Mouse (Mus musculus): ENCODE data around the gene Prkag2.

The Prkag2 gene

DNA sequence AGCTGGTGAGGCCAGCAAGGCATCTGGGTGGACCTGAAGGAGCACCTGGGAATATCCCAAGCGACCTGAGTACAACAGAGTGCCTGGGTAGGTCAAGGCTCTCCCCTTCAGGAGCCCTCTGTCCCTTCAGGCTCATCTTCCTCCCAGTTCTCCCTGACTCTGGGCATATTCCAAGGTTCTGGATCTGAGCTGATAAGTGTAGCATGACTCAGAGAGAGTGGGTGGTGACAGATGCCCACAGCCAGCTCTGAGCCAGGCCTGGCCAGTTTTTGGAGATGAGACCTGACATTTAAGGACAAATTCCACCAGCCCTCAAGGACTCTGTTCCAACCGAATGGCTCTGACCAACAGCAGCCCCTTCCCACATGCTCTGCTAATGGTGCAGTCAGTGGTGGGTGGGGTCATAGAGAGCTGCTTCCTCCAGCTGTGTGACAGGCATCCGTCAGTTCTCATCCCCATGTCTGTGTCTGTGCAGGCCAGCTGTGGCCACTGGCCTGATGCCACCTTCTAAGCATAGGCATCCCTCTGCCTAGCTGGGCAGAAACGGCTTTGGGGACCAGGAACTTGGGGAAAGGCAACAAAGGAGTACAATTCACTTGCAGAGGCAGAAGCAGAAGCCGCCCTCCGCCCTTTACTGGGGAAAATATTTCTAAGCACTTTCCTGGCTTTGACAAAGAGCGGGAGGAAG lies 46.3 kb downstream of the Prkag2 start:
- in situ Hi-C loops (cut with MboI; ENCODE audit: unreplicated experiment in 2 of 2) = no loop called here

DNA sequence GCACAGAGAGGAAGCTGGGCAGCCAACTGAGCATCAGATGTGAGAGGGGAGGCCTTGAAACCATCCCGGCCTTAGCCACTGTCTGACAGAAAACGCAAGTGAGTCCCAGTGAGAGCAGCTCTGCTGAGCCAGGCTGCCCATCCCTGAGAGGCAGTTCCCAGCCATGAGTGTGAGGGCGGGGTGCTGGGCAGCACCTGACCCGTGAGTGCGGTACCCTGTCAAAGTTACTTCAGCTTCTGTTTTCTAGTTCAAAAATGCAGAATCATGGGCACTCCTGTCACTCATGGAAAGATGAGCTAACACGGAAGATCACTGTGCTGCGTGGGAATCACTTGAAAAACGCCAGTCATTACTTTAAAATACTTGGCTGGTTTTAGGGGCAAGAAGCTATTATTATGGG lies 49.6 kb downstream of the Prkag2 start:
- in situ Hi-C loops (cut with MboI; ENCODE audit: unreplicated experiment in 2 of 2) = no loop called here

DNA sequence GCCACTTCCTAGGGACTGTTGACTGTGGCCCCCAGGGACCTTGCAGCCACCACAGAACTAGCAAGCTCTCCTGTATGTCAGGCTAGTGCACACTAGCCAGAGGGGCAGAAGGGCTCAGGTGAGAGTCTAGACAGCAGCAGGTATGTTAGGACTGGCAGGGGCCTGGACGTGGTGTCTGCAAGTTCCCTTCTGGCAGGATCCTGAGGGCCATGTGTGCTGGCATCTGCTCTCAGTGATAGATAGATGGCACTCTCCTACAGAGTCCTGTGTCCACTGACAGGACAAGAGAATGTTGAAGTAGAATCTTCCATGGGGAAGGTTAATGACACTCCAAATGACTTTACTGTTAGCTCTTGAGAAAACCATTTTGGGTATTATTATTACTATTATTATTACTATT lies 52.8 kb downstream of the Prkag2 start:
- in situ Hi-C loops (cut with MboI; ENCODE audit: unreplicated experiment in 2 of 2) = no loop called here

DNA sequence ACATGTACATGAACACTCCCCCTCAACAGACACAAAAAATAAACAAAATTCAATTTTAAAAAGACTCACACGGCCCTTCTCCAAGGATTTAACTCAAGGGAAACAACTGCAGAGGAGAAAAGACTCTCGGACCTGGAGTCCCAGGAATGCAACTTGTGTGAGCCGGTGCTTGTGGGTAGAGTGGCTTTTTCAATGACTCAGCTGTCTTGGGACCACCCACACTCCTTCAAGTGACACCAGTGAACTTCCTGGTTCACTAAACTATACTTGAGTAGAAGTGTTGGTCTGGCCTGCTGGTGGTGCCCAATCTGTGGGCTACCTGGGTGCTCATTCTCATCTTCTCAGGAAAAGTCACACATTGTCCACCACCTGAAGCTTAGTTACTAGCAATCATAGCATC lies 53.7 kb downstream of the Prkag2 start:
- in situ Hi-C loops (cut with MboI; ENCODE audit: unreplicated experiment in 2 of 2) = no loop called here

DNA sequence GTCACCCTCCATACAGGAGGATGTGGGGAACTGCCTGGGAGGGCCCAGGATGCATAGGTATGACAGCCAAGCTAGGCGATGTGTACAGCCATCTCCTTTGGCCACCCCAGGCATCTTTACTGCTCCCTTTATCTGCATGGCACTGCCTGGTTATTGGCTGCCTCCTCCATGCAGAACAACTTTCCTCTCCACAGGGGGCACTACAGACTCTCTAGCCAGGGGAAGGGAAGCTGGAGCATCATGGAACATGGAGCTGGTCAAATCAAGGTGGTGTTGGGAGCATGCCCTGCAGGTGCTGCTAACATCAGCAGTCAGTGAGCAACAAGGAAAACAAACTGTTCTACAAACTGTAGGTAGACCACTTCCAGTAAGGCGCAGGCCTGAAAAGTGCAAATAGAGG lies 56.4 kb downstream of the Prkag2 start:
- in situ Hi-C loops (cut with MboI; ENCODE audit: unreplicated experiment in 2 of 2) = no loop called here

DNA sequence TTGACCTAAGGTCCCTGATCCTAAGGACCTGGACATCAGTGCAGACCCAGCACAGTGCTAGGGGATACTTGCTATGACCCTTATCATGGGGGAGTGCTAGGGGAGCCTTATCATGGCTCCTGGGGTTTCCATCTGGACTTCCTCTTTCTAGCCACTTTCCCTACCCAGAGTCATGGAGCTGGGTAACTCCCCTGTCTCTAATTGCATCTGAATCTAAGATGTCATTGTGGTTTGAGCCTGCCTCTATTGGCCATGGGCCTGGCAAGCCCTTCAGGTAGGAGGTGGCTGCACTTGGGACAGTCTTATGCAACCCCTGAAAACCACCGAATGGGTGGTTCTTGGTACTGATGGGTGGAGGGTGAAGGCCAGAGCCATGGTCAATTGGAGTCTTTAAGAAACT lies 58.5 kb downstream of the Prkag2 start:
- in situ Hi-C loops (cut with MboI; ENCODE audit: unreplicated experiment in 2 of 2) = no loop called here

DNA sequence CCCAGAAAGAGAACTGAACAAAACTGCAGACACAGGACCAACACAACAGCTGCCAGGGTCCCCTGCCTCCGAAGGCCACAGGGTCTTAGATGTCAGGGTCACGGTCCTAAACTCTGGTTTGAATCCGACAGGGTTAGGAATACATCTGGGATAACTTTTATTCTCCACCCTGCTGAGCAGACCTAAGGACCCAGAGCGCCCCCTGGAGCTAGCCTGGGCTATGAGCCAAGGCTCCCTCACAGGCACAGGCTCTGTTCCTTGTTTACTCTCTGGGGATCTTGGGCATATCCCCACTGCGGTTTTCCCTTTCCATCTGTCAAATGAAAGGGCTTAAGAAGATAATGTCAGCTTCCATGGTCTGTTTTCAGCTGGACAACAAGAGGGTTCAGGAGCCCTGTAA lies 59.1 kb downstream of the Prkag2 start:
- in situ Hi-C loops (cut with MboI; ENCODE audit: unreplicated experiment in 2 of 2) = no loop called here

DNA sequence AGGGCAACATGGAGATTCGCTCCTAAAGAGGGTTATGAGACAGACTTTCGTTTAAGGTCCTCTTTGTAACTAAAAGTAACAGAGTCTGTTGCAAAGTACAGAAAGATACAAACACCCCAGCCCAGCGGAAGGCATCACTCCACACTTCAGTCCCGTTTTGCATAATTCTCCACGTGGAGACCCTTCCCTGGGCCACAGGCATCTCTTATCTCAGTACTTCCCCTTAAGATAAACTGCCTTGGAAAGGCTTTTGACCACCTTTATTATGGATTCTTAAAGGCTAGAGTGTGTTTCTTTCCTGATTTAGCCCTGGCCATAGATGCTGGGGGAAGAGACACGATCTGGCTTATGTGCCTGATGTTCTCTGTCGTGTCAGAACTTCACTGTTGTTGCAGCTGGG lies 59.5 kb downstream of the Prkag2 start:
- in situ Hi-C loops (cut with MboI; ENCODE audit: unreplicated experiment in 2 of 2) = no loop called here

DNA sequence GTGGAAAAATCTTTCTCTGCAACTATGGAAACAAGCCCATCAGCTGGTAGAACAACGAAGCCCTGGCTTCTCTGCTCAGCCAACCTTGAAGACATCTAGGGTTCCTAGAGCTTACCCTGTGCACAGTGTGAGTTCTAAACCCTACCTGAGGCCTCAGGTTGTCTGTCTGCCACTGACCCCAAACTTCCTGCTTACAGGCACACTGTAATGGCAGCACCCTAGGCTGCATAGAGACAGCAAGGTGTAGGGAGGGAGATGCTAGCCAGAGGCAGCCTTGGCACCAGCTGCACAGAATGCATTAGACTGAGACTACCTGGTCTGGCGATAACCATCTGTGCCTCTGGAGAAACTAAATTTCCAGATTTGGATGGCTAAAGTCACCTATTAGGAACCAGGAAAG lies 61.6 kb downstream of the Prkag2 start:
- in situ Hi-C loops (cut with MboI; ENCODE audit: unreplicated experiment in 2 of 2) = no loop called here

DNA sequence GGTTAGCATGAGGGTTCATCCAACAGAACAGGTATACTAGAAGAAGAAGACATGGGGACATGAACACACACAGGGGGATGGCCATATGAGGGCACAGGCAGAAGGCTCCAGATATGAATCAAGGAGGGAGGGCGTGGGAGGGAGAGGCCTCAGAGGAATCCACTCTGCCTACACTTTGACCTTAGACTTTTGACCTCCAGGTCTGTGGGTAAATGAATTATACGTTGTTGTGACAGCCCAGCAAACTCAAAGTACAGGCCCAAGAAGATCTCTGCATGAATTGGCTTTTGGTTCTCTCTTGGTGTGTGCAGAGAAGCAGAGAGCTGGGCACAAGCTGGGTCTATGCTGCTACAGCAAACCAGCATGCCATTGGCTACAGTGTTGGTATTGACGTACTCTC lies 65.1 kb downstream of the Prkag2 start:
- in situ Hi-C loops (cut with MboI; ENCODE audit: unreplicated experiment in 2 of 2) = no loop called here

DNA sequence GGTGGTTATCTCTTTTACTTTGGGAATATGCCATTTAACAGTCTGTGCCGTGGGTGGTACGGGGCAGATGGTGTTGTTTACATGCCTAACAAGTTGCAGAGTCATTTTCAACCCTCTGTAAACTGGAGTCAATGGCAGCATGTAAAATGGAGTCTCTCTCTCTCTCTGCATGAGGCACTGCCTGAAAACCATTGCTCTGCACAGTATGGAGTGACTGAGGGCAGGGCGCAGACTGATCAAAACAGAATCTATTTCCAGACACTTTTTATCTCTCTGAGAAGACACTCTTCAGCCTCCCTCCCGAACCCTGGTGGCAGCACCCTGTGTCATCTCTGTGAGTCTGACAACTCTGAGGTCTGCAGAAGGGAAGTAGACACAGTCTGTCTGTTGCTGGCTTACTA lies 69.0 kb downstream of the Prkag2 start:
- in situ Hi-C loops (cut with MboI; ENCODE audit: unreplicated experiment in 2 of 2) = no loop called here

DNA sequence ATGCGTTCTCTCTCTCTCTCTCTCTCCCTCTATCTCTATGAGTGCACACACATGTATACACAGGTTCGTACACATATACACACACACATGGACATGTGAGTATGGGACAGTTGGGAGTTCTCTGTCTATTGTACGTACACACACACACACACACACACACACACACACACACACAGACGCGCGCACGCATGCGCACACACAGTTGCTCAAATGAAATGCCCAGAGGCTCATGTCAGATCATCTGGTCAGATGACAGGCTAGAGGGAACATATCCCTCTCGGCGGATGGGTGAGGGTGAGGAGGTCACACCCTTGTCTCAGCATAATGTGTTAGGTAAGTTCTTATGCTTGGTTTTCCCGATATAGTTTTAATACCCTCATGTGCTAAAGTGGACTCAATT lies 69.4 kb downstream of the Prkag2 start:
- in situ Hi-C loops (cut with MboI; ENCODE audit: unreplicated experiment in 2 of 2) = no loop called here

DNA sequence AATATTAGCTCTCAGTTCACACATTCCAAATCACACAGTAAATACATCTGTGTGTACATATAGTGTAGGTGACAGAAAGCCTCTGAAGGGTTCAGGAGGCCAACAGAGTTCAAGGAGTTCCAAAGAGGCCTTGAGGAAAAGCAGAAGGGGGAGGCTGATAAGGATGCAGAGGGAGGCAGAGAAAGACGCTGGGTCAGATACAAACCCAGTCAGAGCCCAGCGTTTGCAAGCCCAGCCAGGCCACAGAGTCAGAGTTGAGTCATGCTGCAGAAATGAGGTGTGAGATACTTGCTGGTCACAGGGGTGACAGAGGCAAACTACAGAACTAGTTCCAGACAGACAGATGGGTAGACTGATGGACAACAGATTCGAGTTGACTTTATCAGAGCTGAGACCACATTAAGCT lies 70.2 kb downstream of the Prkag2 start:
- in situ Hi-C loops (cut with MboI; ENCODE audit: unreplicated experiment in 2 of 2) = no loop called here

DNA sequence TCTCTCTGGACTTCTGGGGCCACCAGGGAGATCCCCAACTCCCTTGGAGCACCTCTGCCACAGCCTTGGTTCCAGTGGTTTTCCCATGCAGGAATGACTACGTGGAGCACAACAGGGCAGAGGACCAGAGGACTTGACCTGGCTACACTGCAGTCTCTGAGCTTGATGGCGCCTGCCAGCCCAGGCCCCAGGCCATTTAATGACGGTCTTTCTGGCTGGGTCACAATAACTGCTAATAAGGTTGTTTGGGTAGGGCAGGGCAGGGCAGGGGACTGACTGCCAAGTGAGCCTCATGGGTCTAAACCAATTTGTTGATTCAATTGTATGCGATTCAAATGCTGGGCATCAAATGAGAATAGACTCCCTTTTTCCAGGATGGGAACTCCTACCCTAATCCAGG lies 72.8 kb downstream of the Prkag2 start:
- in situ Hi-C loops (cut with MboI; ENCODE audit: unreplicated experiment in 2 of 2) = loop anchor here in 1 of 2 experiments (10.0 kb wide), 1 partner anchor 157 kb away; the partner anchor contains the start of gene Galntl5

DNA sequence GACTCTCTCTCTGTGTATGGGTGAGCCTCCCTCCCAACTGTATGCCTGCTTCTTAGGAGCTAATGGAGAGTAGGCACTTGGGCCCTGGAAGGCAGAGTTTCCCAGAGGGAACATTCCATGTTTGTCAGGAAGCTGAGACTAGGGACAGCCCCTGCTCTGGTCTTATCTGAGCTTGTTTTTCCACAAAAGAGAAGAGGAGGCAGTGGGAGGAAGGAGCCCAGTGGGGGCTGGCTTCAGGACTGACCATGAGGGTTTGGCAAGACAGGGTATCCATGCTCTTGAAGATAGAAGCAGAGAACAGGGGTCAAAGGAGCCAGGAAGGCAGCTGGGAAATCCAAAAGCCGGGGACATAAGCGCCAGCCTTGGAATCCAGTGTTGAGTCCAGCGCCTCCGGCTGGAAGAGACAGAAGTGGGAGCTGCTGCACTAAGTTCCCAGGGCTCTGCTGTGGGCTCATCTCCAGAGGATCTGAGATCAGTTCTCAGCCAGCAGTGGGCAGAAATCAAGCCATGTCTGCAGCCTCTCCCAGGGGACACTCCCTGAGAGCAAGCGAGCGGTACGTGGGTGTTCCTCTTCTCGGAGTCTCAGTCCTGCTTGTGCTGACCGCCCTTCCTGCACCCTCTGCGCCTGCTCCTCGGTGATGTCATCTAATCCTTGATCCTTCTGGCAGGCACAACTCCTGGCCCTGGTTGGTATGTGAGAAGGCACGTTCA lies 75.0 kb downstream of the Prkag2 start:
- in situ Hi-C loops (cut with MboI; ENCODE audit: unreplicated experiment in 2 of 2) = loop anchor here in 1 of 2 experiments (10.0 kb wide), 1 partner anchor 159 kb away; the partner anchor contains the start of gene Galntl5

DNA sequence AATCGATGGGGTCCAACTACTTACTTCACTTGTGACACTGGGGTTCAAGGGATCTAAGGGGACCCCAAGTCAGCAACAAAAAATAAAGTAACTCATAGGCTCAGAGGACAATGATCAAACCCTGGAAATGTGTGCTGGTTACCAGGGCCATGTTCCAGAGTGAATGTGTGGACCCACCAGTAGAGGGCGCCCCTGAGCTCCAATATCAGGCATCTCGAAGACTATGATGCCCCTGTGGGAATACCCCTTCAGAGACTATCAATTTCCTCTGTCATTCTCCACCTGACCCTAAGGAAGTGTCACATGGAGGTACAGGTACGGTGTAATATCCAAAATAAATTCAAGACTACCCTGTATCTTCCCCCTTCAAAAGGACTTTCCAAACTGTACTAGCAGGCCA lies 77.5 kb downstream of the Prkag2 start:
- in situ Hi-C loops (cut with MboI; ENCODE audit: unreplicated experiment in 2 of 2) = loop anchor here (5.0 to 25.0 kb wide), 5 partner anchors 162 to 809 kb away; partner anchors contain the start of gene Galntl5 (in 1 of the 2)

DNA sequence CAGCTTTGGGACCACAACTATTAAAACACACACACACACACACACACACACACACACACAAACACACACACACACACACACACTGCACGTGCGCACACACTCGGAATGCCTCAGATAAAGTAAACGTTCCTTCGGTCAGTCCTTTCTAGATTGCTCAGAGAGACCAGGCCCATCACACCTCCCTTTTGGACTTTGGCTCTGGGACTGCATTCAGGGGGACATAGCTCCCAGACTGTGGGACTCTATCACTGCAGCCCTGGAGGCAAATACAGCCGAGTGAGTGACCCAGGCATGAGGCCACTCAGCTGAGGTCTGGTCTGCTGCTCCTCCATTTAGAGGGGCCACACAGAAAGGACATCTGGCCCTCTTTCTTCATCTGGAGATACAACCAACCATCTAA lies 81.2 kb downstream of the Prkag2 start:
- in situ Hi-C loops (cut with MboI; ENCODE audit: unreplicated experiment in 2 of 2) = loop anchor here in 1 of 2 experiments (25.0 kb wide), 1 partner anchor 393 kb away; no protein-coding TSS in a partner anchor

DNA sequence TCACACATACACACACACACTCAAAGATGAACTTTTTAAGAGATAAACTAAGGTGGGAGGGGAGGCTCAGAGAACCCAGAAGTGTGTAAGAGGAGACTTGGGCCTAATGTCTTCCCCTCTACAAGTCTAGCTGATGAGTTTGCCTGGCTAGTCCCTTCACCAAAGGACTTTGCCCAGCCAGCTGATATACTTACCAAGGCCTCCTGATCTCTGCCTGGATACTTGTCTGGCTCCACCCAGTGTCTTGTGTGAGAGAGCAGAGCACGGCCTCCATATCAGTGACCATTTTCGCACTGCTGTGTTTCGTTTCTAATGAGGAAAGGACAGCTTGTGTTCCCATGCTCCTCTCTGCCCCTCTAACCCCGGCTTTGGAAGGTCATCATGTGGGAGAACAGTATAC lies 88.3 kb downstream of the Prkag2 start:
- in situ Hi-C loops (cut with MboI; ENCODE audit: unreplicated experiment in 2 of 2) = loop anchor here in 1 of 2 experiments (25.0 kb wide), 1 partner anchor 400 kb away; no protein-coding TSS in a partner anchor

DNA sequence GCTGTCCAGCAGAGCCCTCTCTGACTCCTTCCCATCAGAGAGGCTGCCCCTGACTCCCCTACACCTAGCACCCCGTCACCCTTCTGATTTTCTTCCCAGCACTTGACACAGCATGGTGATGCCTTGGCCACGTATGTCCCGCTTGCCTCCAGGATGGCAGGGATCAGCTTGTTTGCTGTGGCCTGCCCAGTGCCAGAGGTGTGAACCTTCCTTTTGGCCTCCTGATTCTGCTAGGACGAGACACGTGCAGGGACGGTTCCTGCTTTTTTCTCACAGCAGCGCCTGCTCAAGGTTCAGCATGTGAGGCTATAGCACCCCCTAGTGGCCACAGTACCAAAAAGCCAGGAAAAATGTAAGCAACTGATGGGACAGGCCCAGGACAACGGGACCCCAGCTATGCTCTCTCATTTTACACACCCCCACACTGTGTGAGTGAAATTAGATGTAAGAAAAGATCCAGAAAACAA lies 89.4 kb downstream of the Prkag2 start:
- in situ Hi-C loops (cut with MboI; ENCODE audit: unreplicated experiment in 2 of 2) = loop anchor here in 1 of 2 experiments (25.0 kb wide), 1 partner anchor 401 kb away; no protein-coding TSS in a partner anchor

DNA sequence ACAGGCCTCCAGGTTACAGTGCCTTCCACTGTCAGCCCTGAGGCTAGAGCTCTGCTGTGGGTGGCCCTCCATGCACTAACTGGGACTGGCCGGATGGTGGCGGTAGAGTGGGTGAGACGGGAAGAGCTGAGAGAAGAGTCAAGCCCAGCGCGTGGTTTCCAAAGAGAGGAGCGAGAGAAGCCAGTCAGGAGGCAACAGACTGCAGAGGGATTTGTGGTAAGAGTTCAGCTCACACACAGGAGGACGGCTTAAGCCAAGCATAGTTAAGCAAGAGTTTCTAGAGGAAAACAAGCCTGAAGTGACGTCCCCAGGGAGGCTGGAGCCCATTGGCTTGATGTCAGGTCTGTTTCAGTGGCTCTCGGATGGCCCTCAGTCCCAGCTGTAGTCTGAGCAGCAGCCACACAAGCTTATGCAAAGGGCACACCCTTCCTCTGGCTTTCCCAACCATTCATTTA lies 90.0 kb downstream of the Prkag2 start:
- in situ Hi-C loops (cut with MboI; ENCODE audit: unreplicated experiment in 2 of 2) = loop anchor here in 1 of 2 experiments (25.0 kb wide), 1 partner anchor 402 kb away; no protein-coding TSS in a partner anchor

DNA sequence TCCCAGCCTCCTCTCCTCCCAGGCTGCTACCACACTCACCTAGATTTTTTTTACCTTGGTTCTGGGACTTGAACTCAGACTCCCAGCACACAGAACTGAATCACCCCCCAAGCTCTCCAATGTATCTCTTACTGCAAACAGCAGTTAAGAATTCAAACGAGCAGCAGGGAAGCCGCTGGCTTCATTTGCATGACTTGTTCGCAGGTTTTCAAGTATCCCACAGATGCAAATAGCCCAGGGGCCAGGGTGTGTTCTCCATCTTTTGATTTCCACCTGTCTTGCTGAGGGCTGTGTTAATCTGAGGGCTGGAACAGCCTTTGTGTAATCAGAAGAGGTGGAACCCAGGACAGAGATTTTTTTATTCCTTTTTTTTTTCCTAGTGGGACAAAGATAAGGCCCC lies 90.7 kb downstream of the Prkag2 start:
- in situ Hi-C loops (cut with MboI; ENCODE audit: unreplicated experiment in 2 of 2) = loop anchor here (5.0 to 25.0 kb wide), 4 partner anchors 107 to 403 kb away; no protein-coding TSS in a partner anchor
